Mouse (Mus musculus): Measurements from ENCODE around the gene 4930548H24Rik.

DNA sequence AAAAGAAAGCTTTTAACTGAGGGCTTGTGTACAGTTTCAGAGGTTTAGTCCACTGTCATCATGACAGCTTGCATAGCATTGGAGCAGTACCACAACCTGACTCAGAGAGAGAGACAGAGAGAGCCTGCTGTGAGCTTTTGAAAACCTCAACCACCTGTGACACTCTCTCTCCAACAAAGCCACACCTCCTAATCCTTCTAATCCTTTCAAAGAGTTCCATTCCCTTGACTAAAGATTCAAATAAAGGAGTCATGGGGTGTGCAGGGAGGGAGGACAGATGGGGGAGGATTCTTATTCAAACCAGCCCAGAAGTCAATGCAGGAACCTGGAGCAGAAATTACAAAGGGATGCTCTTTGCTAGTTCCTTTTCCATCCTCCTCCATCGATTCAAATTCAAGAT, 6.5 kb downstream of the 4930548H24Rik start:
- no peak for TF ChIP-seq CTCF (IDR thresholded peaks at IDR 0.05; ENCODE audit: low read depth)
- no peak for TF ChIP-seq EP300 (IDR thresholded peaks at IDR 0.05; ENCODE audit: low read depth)
